ENCODE assay signal across 12 mouse cellular contexts in the genomic region with DNA sequence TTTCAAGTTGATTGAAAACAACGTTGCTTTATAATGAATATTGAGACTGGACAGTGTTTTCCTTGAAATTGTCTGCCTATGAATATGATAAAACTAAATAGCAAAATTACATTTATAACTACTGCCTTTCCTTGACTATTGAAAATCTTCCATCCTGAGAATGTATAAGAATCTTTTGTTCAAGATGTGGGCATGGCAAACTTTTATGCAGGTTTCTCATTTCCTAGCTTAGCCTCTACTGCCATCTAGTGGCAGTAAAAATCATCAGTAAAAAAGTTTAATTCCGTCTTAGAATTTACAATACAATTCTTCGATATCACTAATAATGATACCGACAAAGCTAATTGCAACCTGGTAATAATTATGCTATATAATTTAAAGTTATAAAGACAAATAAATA.
A peak's percentile ranks its signal among the peaks of the same experiment; 100 is the strongest.
DNase-seq lines count a peak whose midpoint lies in the region; ATAC-seq and TF ChIP-seq lines count a peak whose summit lies in the region.
"Had no signal": no experiment of that assay in that cellular context is flagged by ENCODE, and none has a peak within 500 bp of the region (broad histone marks: within the 10 kb centered on the region; RNA-seq: fewer than 3 reads in every experiment).

No protein-coding gene starts in this region.

- no peak overlapping the region for H3K4me3 ChIP-seq in kidney, postnatal 0 days (replicated peaks; ENCODE audit: low read depth, low read length)
- no peak overlapping the region for H3K4me3 ChIP-seq in ES-Bruce4 (ENCODE audit: low read depth, low read length)
- H3K4me3 ChIP-seq in hindbrain, embryonic 13.5 days: no peak overlapping the region
- H3K4me3 ChIP-seq: limb, embryonic 12.5 days had no signal

- ATAC-seq in kidney, postnatal 0 days (replicated peaks; ENCODE audit: low FRiP score, low read depth): no peak
- ATAC-seq in hindbrain, embryonic 13.5 days (ENCODE audit: low FRiP score): no peak

- no peak for TF ChIP-seq EP300 in ES-Bruce4 (IDR thresholded peaks at IDR 0.05; ENCODE audit: insufficient read depth, low read depth, low read length)

- no peaks in the 10 kb centered on the region for H3K9me3 ChIP-seq in kidney, postnatal 0 days (replicated peaks; ENCODE audit: low read length)
- no peaks in the 10 kb centered on the region for H3K9me3 ChIP-seq in ES-Bruce4 (replicated peaks; ENCODE audit: control insufficient read depth, insufficient read depth, low read length, poor library complexity, severe bottlenecking)
- H3K9me3 ChIP-seq in hindbrain, embryonic 13.5 days: no peaks in the 10 kb centered on the region
- H3K9me3 ChIP-seq: limb, embryonic 12.5 days had no signal

- no peak for TF ChIP-seq POLR2A in ES-Bruce4 (IDR thresholded peaks at IDR 0.05; ENCODE audit: insufficient read depth, low read length)

- no peaks in the 10 kb centered on the region for H3K4me1 ChIP-seq in kidney, postnatal 0 days (replicated peaks; ENCODE audit: insufficient read depth, low read length)
- no peaks in the 10 kb centered on the region for H3K4me1 ChIP-seq in ES-Bruce4 (ENCODE audit: control insufficient read depth, insufficient read depth, low read length)
- H3K4me1 ChIP-seq in hindbrain, embryonic 13.5 days (replicated peaks): no peaks in the 10 kb centered on the region
- H3K4me1 ChIP-seq: limb, embryonic 12.5 days had no signal

- whole genome bisulfite sequencing in kidney, postnatal 0 days: 47% methylated on average over 4 of the region's 4 CpGs
- 55% methylated on average over 4 of the region's 4 CpGs for WGBS in hindbrain, embryonic 13.5 days

- H3K9ac ChIP-seq in kidney, postnatal 0 days (ENCODE audit: low read depth, low read length): no peak overlapping the region
- H3K9ac ChIP-seq in ES-Bruce4 (ENCODE audit: low read depth, poor library complexity, severe bottlenecking): no peak overlapping the region
- H3K9ac ChIP-seq in hindbrain, embryonic 13.5 days: no peak overlapping the region
- H3K9ac ChIP-seq: limb, embryonic 12.5 days had no signal

- TF ChIP-seq CTCF in kidney, postnatal 0 days (IDR thresholded peaks at IDR 0.05; ENCODE audit: low read depth): peak; percentile 79
- TF ChIP-seq CTCF in ES-Bruce4 (IDR thresholded peaks at IDR 0.05; ENCODE audit: low read depth, low read length): peak; percentile 4

- DNase-seq in adrenal gland, postnatal 10 days: peak; percentile 5
- no peak for DNase-seq in adrenal gland, postnatal 25 days
- DNase-seq in kidney, postnatal 0 days (ENCODE audit: low spot score): peak; percentile 58
- no peak for DNase-seq in kidney, postnatal 25 days
- peak; percentile 27 for DNase-seq in embryo, embryonic 9.5 days (ENCODE audit: extremely low spot score)
- DNase-seq in cerebellum, postnatal 25 days: no peak
- DNase-seq: B cell, adult 2 months; cerebellum, adult 11-12 months; thymus, adult 2 months had no signal

- H3K4me2 ChIP-seq in kidney, postnatal 0 days (ENCODE audit: low read length): no peak overlapping the region
- H3K4me2 ChIP-seq in hindbrain, embryonic 13.5 days: no peak overlapping the region
- H3K4me2 ChIP-seq: limb, embryonic 12.5 days had no signal

- H3K27ac ChIP-seq in kidney, postnatal 0 days: no peak overlapping the region
- no peak overlapping the region for H3K27ac ChIP-seq in ES-Bruce4 (ENCODE audit: insufficient read depth, low read length)
- H3K27ac ChIP-seq in hindbrain, embryonic 13.5 days: no peak overlapping the region
- H3K27ac ChIP-seq: limb, embryonic 12.5 days had no signal

- H3K27me3 ChIP-seq in kidney, postnatal 0 days (ENCODE audit: insufficient read depth, low read length): no peaks in the 10 kb centered on the region
- H3K27me3 ChIP-seq in ES-Bruce4 (ENCODE audit: control insufficient read depth, insufficient read depth, low read length, poor library complexity, severe bottlenecking): no peaks in the 10 kb centered on the region
- no peaks in the 10 kb centered on the region for H3K27me3 ChIP-seq in hindbrain, embryonic 13.5 days
- H3K27me3 ChIP-seq: limb, embryonic 12.5 days had no signal

- H3K36me3 ChIP-seq in kidney, postnatal 0 days (ENCODE audit: insufficient read depth, low read length): no peaks in the 10 kb centered on the region
- no peaks in the 10 kb centered on the region for H3K36me3 ChIP-seq in ES-Bruce4 (ENCODE audit: control insufficient read depth, insufficient read depth, low read length, poor library complexity, severe bottlenecking)
- no peaks in the 10 kb centered on the region for H3K36me3 ChIP-seq in hindbrain, embryonic 13.5 days
- H3K36me3 ChIP-seq: limb, embryonic 12.5 days had no signal

Comparison
In these comparisons a context has a peak if more than half of its experiments do, and no peak if none do; other contexts are left out.
1. DNase-seq: peak in adrenal gland, postnatal 10 days (single experiment), kidney, postnatal 0 days (single experiment) and embryo, embryonic 9.5 days (single experiment); none in adrenal gland, postnatal 25 days (single experiment), kidney, postnatal 25 days (0 of 2) and cerebellum, postnatal 25 days (0 of 2).